Mouse (Mus musculus): Measurements from ENCODE around the gene Treml2.

DNA sequence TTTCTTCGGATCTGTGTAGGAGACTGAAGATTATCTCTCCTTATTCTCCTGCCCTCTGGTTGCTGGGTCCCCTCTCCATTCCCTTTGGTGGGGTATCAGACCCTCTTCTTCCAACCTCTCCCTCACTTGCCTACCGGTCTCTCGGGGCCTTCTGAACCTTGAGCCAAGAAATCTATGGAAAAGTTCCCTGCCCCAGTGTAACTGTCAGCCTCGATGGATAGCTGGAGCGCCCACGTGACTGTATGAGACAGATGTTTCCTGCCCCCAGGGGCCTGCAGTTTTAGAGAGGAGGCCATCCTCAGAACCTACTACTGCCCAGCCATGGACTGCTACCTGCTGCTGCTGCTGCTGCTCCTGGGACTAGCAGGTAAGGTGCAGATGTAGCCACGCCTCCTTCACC lies 60.3 kb downstream of the Treml2 start, which contains the start of gene Treml1:
- TF ChIP-seq CTCF (IDR thresholded peaks at IDR 0.05; ENCODE audit: control insufficient read depth, insufficient read depth, insufficient replicate concordance, low read depth, low read length) (no peak), POLR2A (IDR thresholded peaks at IDR 0.05; ENCODE audit: control insufficient read depth, low read depth, low read length) (no peak)

Data from testis, adult 2 months (tissue).